Mouse (Mus musculus) large intestine, adult 2 months (tissue): ENCODE measurements around the gene Olfr1393. TPM values are rescaled to one million over a fixed set of nuclear protein-coding genes. Genes with fewer than 3 reads are reported as not detected.
"Not testable (repeated sequence)": the region's sequence is repeated elsewhere in the genome, so short reads cannot be mapped to it uniquely, and the experiment has no call there.

Experiments used
- DNase-seq: peaks from one replicate; pipeline ENCODE4 v3.0.0-alpha.2; 2012; ENCODE audit warnings: low read depth, low spot score
- WGBS: fragments of 180-500 bp; shearing (Covaris S2); methylation state at CpG from one replicate; pipeline ENCODE4 v1.1.7; 2018; 5-methylcytosine and 5-hydroxymethylcytosine counted together
- polyA plus RNA-seq: library from polyadenylated mRNA; depleted of rRNA; stranded (reverse); fragments of >200 nt; gene quantifications from 2 replicates; pipeline ENCODE4 v1.2.3, GENCODE M21; 2012; rRNA removed

Gene Olfr1393
- polyA plus RNA-seq, 1 experiment = 0.19 TPM

- 24% methylated on average over 1 of the region's 1 CpGs for WGBS
- DNase-seq = not testable (repeated sequence)
These were observed 6.9 kb downstream of the Olfr1393 start, which contains the start of gene Olfr1392 for GRCm38 (mm10) chr11:49284982-49285381. Gene Olfr1392 (plus strand): TSS chr11:49285282.

GRCm38 (mm10) chr11:49287251-49287650 is 9.1 kb downstream of the Olfr1393 start:
- DNase-seq = no peak
- 64% methylated on average over 2 of the region's 2 CpGs for WGBS

GRCm38 (mm10) chr11:49292777-49293176 is 14.7 kb downstream of the Olfr1393 start:
- DNase-seq = no peak
- 75% methylated on average over 3 of the region's 3 CpGs for WGBS

- DNase-seq = no peak
These were observed 26.3 kb downstream of the Olfr1393 start, which contains the start of gene Olfr10 for GRCm38 (mm10) chr11:49304441-49304840. Gene Olfr10 (plus strand): TSS chr11:49304741.

- not testable (repeated sequence) for DNase-seq
- 39% methylated on average over 5 of the region's 5 CpGs for WGBS
These were observed 30.4 kb downstream of the Olfr1393 start for GRCm38 (mm10) chr11:49308547-49308946.

- DNase-seq = no peak
- 69% methylated on average over 2 of the region's 2 CpGs for WGBS
These were observed 44.3 kb downstream of the Olfr1393 start, which contains the start of gene Olfr1391 for GRCm38 (mm10) chr11:49322442-49322841. Gene Olfr1391 (plus strand): TSS chr11:49322742.

GRCm38 (mm10) chr11:49326726-49327125 is 48.6 kb downstream of the Olfr1393 start:
- no peak for DNase-seq
- WGBS = 77% methylated on average over 3 of the region's 3 CpGs

GRCm38 (mm10) chr11:49329686-49330085 is 51.6 kb downstream of the Olfr1393 start:
- DNase-seq = no peak
- WGBS = 66% methylated on average over 1 of the region's 1 CpGs

Other genes with a start within 250 kb of the Olfr1393 start
- 0.42 and 1.9 TPM in 2 replicates for gene 9930111J21Rik2, start 227.1 kb upstream of the Olfr1393 start, polyA plus RNA-seq
- gene Tgtp2, start 214.1 kb upstream of the Olfr1393 start, polyA plus RNA-seq = 20.1 and 21.4 TPM in 2 replicates
- gene Ifi47, start 201.7 kb upstream of the Olfr1393 start, polyA plus RNA-seq = 26.9 and 30.2 TPM in 2 replicates
- gene Olfr1396, start 163.4 kb upstream of the Olfr1393 start, polyA plus RNA-seq = not detected in 2 replicates
- not detected in 2 replicates for gene Olfr1395, start 136.0 kb upstream of the Olfr1393 start, polyA plus RNA-seq
- not detected in 2 replicates for gene Olfr1394, start 123.9 kb upstream of the Olfr1393 start, polyA plus RNA-seq
- 0.10 and 0.30 TPM in 2 replicates for gene Btnl9, start 91.1 kb upstream of the Olfr1393 start, polyA plus RNA-seq
- gene Zfp62, start 75.0 kb upstream of the Olfr1393 start, polyA plus RNA-seq = 1.1 and 1.8 TPM in 2 replicates
- gene Mgat1, start 34.1 kb upstream of the Olfr1393 start, polyA plus RNA-seq = 120 and 150 TPM in 2 replicates
- 0.18 and 0.29 TPM in 2 replicates for gene Olfr1392, start 7.0 kb downstream of the Olfr1393 start, polyA plus RNA-seq
- not detected in 2 replicates for gene Olfr10, start 26.4 kb downstream of the Olfr1393 start, polyA plus RNA-seq
- not detected in 2 replicates for gene Olfr1391, start 44.4 kb downstream of the Olfr1393 start, polyA plus RNA-seq
- gene Olfr1390, start 56.9 kb downstream of the Olfr1393 start, polyA plus RNA-seq = not detected in 2 replicates
- not detected in 2 replicates for gene Olfr1389, start 144.8 kb downstream of the Olfr1393 start, polyA plus RNA-seq
- 0.31 and 1.8 TPM in 2 replicates for gene Olfr1388, start 158.3 kb downstream of the Olfr1393 start, polyA plus RNA-seq
- gene Olfr1387, start 177.0 kb downstream of the Olfr1393 start, polyA plus RNA-seq = not detected in 2 replicates
- gene Olfr1386, start 186.7 kb downstream of the Olfr1393 start, polyA plus RNA-seq = not detected in 2 replicates
- gene Olfr1385, start 210.8 kb downstream of the Olfr1393 start, polyA plus RNA-seq = not detected in 2 replicates
- gene Olfr1384, start 228.4 kb downstream of the Olfr1393 start, polyA plus RNA-seq = not detected in 2 replicates
- not detected in 2 replicates for gene Olfr1383, start 241.3 kb downstream of the Olfr1393 start, polyA plus RNA-seq
- not detected in 2 replicates for gene Olfr1382, start 249.9 kb downstream of the Olfr1393 start, polyA plus RNA-seq